Mouse (Mus musculus) 3T3-L1 (cell line): ENCODE data around the gene Bmt2.

Experiments used
- DNase-seq: peaks from one replicate; pipeline ENCODE4 v3.0.0-alpha.2; 2015; ENCODE audit warnings: low read depth, low spot score

Bmt2 gene

GRCm38 (mm10) chr6:13617110-13617509 lies 60.7 kb downstream of the Bmt2 start:
- DNase-seq = peak; percentile 35

- no peak for DNase-seq
Observed at GRCm38 (mm10) chr6:13614568-13614967, 63.2 kb downstream of the Bmt2 start.

DNA sequence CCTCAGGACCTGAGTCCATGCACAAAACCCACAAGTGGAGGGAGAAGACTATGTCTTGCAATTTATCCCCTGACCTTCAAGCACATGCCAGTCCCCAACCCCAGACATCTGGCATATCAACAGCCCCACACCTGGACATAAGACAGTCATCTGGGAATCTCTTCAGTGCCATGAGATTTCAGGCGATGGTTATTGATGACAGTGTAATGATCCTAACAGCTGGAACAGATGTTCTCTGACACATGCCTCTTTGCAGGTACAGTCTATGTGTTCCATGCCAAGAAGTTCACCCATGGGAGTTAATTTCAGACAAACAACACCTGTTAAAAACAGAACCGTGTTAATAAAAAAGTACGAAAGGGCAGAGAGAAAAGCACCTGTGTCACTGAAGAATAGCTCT lies 64.1 kb downstream of the Bmt2 start:
- DNase-seq = no peak

DNA sequence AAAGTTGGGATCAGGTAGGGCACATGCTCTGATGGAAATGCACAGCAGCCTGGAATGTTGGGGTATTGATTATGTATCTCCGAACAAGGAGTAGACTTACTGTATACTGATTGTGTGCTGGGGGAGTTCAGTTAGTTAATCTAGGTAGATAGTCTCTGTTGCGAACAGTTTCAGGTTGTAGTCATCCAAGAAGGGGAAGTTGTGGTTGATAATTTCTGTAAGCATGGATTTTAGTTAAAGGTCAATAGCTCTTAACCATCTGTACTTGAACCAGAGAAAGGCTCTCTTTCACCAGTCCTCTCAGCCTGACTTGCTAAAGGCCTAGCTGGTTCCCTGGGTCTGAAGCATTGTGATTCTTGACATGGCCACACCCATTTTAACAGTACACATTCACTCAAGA lies 66.9 kb downstream of the Bmt2 start:
- no peak for DNase-seq

- no peak for DNase-seq
Observed at GRCm38 (mm10) chr6:13609353-13610140, 68.2 kb downstream of the Bmt2 start.

GRCm38 (mm10) chr6:13607621-13608493 lies 69.9 kb downstream of the Bmt2 start, which contains the start of gene Tmem168:
Tmem168 (minus strand) TSS chr6:13608100.
- peak; percentile 88 for DNase-seq

- peak; percentile 74 for DNase-seq
Observed at GRCm38 (mm10) chr6:13606921-13607620, 70.7 kb downstream of the Bmt2 start.

DNA sequence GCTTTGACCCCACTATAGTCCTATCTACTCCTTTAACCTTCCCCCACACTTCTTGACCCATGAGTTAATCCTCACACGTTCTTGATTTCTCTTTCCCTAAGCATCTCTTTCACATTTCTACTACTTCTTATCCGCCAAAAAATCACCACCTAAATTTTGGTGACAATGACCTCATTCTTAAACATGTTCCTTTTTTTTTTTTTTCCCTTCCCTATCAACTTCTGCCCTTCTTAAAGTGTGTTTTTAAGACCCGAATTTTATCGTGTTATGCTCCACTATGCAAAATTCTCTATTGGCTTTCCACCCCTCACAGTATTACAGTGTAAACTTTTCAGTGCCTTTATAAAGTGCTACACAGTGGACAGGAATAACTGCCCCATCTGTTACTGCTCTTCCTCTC lies 71.4 kb downstream of the Bmt2 start:
- DNase-seq = no peak

DNA sequence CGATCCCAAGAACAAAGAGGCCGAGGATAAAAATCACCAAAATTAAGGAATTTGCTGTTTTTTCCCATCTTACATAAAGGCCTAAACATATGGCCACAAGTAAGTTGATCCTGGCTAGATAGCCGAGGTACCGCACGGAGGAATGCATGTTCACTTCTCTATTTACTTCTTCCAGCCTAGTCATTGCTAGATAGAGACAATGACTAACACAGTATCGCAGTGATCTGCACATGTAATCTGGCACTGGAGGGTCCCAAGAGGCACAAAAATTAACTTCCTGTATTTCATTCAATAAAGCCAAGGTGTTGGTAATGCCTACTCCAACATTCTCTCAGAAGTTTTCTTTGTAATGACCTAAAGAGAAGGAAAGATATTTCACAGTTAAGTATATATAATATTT lies 74.6 kb downstream of the Bmt2 start:
- DNase-seq = peak; percentile 33

- peak; percentile 84 for DNase-seq
Observed at GRCm38 (mm10) chr6:13601587-13601986, 76.2 kb downstream of the Bmt2 start.

GRCm38 (mm10) chr6:13598239-13598923 lies 79.4 kb downstream of the Bmt2 start:
- DNase-seq = no peak

GRCm38 (mm10) chr6:13592729-13593345 lies 84.9 kb downstream of the Bmt2 start:
- peak; percentile 81 for DNase-seq

- no peak for DNase-seq
Observed at GRCm38 (mm10) chr6:13586560-13586959, 91.2 kb downstream of the Bmt2 start.

- no peak for DNase-seq
Observed at GRCm38 (mm10) chr6:13586154-13586553, 91.6 kb downstream of the Bmt2 start.

- DNase-seq = no peak
Observed at GRCm38 (mm10) chr6:13584788-13585187, 93.0 kb downstream of the Bmt2 start.

GRCm38 (mm10) chr6:13582075-13582474 lies 95.7 kb downstream of the Bmt2 start:
- no peak for DNase-seq
